Mouse (Mus musculus) limb, embryonic 10.5 days (tissue): ENCODE results near the gene Arhgef26. TPM values are rescaled to one million over a fixed set of nuclear protein-coding genes. Genes with fewer than 3 reads are reported as not detected.

Source experiments
- DNase-seq: peaks from one replicate; pipeline ENCODE4 v3.0.0-alpha.2; 2017; ENCODE audit warnings: low spot score
- H3K27ac ChIP-seq: fragments of 300-500 bp; sonication (generic); 2 replicates; pipeline ENCODE4 v1.5.1; 2016; ENCODE audit warnings: mild to moderate bottlenecking
- H3K27me3 ChIP-seq: fragments of 300-500 bp; sonication (generic); 2 replicates; pipeline ENCODE4 v1.6.1; 2016; ENCODE audit warnings: low read depth, mild to moderate bottlenecking; ENCODE audit not compliant: poor library complexity, severe bottlenecking
- H3K36me3 ChIP-seq: fragments of 300-500 bp; sonication (generic); 2 replicates; pipeline ENCODE4 v1.6.1; 2016; ENCODE audit warnings: mild to moderate bottlenecking, moderate library complexity
- H3K4me1 ChIP-seq: fragments of 300-500 bp; sonication (generic); 2 replicates; pipeline ENCODE4 v1.6.1; 2016
- H3K4me3 ChIP-seq: fragments of 300-500 bp; sonication (generic); 2 replicates; pipeline ENCODE4 v1.5.1; 2016; ENCODE audit warnings: mild to moderate bottlenecking, moderate library complexity
- H3K9me3 ChIP-seq: fragments of 300-500 bp; sonication (generic); replicated peaks from 2 replicates; pipeline ENCODE4 v1.6.1; 2016; ENCODE audit warnings: mild to moderate bottlenecking
- WGBS: fragments of 180-500 bp; shearing (Covaris S2); methylation state at CpG from one replicate; pipeline ENCODE4 v1.1.7; 2016; 5-methylcytosine and 5-hydroxymethylcytosine counted together
- polyA plus RNA-seq: library from polyadenylated mRNA; unstranded; fragments of >200 nt; fragmentation: Nextera tagmentation; extraction: Ambion mirVana; gene quantifications from 2 replicates; pipeline ENCODE4 v1.2.1, GENCODE M21; 2016

The Arhgef26 gene
- polyA plus RNA-seq, 1 experiment from 2014 or later: 4.9 TPM

DNA sequence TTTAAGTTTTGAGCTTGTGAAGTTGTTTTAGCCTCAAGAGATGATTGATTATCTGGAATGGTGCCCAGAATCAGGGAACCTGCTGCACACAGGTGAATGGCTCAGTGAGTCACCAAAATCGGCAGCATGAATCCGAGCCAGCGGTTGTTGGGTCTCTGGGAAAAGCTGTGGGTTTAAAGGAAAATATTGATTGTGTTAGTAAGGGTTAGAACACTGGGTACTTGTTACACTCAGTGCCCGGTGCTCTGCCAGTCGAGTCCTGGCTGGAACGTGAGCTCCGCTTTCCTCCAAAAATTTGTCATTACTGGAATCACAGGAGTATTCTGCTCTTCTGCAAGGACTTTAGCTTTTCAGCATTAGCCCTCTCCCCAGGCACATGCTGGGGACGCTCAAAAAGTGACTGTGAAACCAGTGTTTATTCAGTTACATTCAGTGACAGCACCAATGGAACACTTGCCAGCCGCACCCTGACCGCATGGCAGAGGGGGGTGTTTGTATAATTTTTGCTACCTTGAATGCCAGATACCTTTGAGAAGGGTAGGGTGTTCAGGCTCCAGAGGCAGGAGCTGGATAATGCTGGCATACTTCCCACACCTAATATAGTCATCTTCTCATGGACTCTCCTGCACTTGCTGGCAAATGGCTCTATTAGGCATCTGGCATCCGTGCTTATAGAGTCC is 11.2 kb downstream of the Arhgef26 start:
- DNase-seq: no peak
- Histone ChIP-seq H3K36me3 (no peaks in the 10 kb centered on the region), H3K9me3 (no peaks in the 10 kb centered on the region), H3K4me3 (no peak overlapping the region), H3K27me3 (no peaks in the 10 kb centered on the region), H3K27ac (no peak overlapping the region), H3K4me1 (no peaks in the 10 kb centered on the region)
- 89% methylated on average over 11 of the region's 11 CpGs for WGBS

DNA sequence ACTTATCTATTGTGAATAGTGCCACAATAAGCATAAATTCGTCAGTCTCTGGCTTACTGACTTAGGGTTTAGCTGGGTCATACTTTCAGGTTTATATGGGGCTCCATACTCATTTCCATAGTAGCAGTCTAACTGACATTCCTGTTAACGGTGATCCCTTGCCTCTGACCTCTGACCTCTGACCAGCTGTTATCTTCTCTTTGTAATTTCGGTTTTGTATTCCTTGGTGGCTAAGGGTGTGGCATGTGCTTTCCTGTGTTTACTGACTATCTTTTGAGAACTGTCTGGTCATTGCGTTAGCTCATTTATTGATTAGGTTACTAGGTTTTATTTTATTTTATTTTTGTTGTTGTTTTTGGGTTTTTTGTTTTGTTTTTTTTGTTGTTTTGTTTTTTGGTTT is 13.9 kb downstream of the Arhgef26 start:
- H3K36me3 ChIP-seq: no peaks in the 10 kb centered on the region
- 87% methylated on average over 4 of the region's 4 CpGs for WGBS

DNA sequence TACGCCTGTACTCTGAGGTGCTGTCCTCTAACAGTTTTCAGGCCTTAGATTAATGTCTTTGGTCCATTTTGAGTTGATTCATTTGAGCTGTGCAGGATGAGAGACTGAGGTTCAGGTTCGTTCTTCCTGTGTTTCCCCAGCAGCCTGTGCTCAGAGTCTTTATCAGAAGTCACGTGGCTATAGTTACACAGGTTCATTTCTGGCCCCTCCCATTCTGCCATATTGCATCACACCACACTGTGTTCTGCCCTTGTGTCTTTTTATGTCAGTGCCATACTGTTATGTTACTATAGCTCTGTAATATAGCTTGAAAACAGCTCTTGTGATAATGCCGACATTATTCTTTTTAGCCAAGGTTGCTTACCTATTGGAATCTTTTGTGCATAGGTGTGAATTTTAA is 14.7 kb downstream of the Arhgef26 start:
- H3K4me3 ChIP-seq: no peak overlapping the region
- H3K9me3 ChIP-seq: no peaks in the 10 kb centered on the region
- 94% methylated on average over 4 of the region's 4 CpGs for WGBS
- no peak for DNase-seq
- H3K4me1 ChIP-seq: no peaks in the 10 kb centered on the region
- no peaks in the 10 kb centered on the region for H3K27me3 ChIP-seq
- H3K36me3 ChIP-seq: no peaks in the 10 kb centered on the region
- H3K27ac ChIP-seq: no peak overlapping the region

More for the DNA sequence above, 13.9 kb downstream of the Arhgef26 start:
- no peaks in the 10 kb centered on the region for H3K4me1 ChIP-seq
- no peaks in the 10 kb centered on the region for H3K9me3 ChIP-seq
- no peak overlapping the region for H3K4me3 ChIP-seq
- DNase-seq: no peak
- no peaks in the 10 kb centered on the region for H3K27me3 ChIP-seq
- no peak overlapping the region for H3K27ac ChIP-seq

DNA sequence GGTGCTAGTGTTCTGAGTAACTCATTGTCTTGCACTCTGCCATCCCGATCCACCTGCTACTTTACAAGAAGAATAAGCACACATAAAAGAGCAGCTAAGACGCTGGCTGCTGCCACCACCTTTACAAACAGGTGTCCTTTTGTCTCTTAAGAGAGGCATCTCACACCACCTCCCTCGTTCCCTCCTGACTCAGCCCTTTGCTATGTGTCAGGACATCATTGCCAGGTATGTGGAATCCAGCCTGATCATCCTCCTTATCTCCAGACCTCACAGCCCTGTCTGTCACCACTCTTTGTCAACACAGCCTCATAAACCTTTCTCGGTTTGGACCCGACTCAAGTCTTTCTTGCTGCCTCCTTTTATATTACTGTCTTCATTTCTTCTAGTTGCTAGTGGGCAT is 29.7 kb downstream of the Arhgef26 start:
- no peak overlapping the region for H3K27ac ChIP-seq
- 80% methylated on average over 5 of the region's 5 CpGs for WGBS
- no peaks in the 10 kb centered on the region for H3K36me3 ChIP-seq
- no peaks in the 10 kb centered on the region for H3K9me3 ChIP-seq
- no peak overlapping the region for H3K4me3 ChIP-seq
- no peaks in the 10 kb centered on the region for H3K27me3 ChIP-seq
- no peaks in the 10 kb centered on the region for H3K4me1 ChIP-seq
- no peak for DNase-seq

DNA sequence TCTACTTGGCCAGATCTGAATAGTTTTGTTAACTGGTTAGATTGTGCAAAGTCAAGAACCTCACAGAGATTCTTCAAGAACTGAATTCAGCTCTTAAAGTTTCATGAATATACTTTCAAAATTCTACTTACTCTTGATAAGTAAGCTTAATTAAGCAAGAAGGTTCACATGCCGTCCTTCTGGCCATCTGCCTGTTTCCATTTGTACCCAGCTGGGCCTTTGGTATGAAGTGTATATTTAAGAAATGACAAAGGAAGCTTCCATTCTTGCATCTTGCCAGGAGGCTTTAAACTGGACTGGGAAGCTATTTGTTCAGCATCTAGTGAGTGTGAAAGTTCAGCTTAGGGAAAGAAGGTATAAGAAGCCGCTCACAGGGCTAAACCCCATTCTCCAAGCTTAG is 34.7 kb downstream of the Arhgef26 start:
- WGBS: 92% methylated on average over 2 of the region's 2 CpGs
- Histone ChIP-seq H3K4me1 (no peaks in the 10 kb centered on the region), H3K36me3 (no peaks in the 10 kb centered on the region), H3K4me3 (no peak overlapping the region), H3K27ac (no peak overlapping the region), H3K9me3 (no peaks in the 10 kb centered on the region), H3K27me3 (no peaks in the 10 kb centered on the region)
- DNase-seq: no peak

DNA sequence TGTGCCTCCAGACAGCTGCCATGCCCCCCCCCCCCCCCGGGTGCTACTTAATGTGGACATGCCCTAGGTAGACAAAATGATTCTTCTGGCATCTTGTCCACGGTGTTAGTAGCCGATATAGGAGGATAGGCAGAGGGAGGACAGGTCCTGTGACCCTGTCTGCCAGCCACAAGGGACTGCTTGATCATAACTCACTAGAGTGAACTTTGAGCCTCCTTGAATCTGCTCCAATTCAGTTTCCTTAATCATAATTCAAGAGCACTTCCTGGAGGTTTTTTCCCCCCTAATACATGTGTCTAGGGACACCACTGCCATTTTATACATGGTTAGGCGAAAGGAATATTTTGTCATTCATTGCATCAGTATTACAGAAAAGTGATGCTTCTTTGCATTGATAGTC is 36.2 kb downstream of the Arhgef26 start:
- whole genome bisulfite sequencing: 83% methylated on average over 4 of the region's 4 CpGs
- H3K9me3 ChIP-seq: no peaks in the 10 kb centered on the region

DNA sequence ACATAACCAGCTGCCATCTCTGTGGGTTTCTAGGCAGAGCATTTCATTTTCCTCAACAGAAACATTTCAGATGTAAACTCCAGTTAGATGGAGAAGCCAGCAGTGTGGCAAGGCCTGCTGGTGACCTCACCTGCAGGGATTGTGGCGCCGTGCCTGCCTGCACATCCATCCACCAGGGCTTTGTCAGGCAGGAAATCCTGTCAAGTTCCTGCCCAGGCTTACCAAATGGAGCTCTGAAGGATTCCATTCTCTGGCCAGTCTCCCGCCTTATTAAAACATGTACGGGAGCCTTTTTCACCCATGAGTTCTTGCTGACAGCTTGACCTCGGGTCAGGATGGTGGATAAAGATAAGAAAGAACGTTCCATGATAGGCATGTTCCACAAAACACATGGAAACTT is 36.7 kb downstream of the Arhgef26 start:
- 71% methylated on average over 6 of the region's 6 CpGs for WGBS

More for the DNA sequence above, 36.2 kb downstream of the Arhgef26 start:
- Histone ChIP-seq H3K27ac (no peak overlapping the region), H3K4me3 (no peak overlapping the region), H3K4me1 (no peaks in the 10 kb centered on the region), H3K27me3 (no peaks in the 10 kb centered on the region), H3K36me3 (no peaks in the 10 kb centered on the region)
- no peak for DNase-seq

DNA sequence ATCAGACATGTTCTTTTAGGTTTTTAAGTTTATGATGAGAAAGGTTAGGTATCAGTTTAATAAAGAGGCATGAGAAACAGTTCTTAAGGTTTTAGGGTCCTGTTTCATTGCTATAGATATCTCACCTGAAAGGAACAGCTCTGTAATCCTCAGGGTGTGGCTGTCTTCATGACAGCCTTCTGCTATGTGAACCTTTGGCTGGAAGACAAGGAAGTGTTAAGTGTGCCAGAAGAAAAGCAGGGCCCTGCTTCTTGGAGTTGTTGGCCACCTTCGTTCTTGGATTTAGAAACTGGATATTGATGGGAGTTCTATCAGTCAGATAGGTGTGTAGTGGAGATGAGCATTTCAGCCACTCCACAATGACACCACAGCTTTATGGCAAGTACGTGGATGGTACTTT is 38.6 kb downstream of the Arhgef26 start:
- H3K27ac ChIP-seq: no peak overlapping the region
- H3K36me3 ChIP-seq: no peaks in the 10 kb centered on the region
- H3K9me3 ChIP-seq: no peaks in the 10 kb centered on the region
- no peak overlapping the region for H3K4me3 ChIP-seq
- no peak for DNase-seq
- H3K27me3 ChIP-seq: no peaks in the 10 kb centered on the region
- H3K4me1 ChIP-seq: peaks cover 5% of the 10 kb centered on the region; the same call in 1 of the 2 replicates
- WGBS: 91% methylated on average over 2 of the region's 2 CpGs

More for the DNA sequence above, 36.7 kb downstream of the Arhgef26 start:
- H3K27ac ChIP-seq: no peak overlapping the region
- H3K4me3 ChIP-seq: no peak overlapping the region
- DNase-seq: no peak
- no peaks in the 10 kb centered on the region for H3K4me1 ChIP-seq
- H3K36me3 ChIP-seq: no peaks in the 10 kb centered on the region
- H3K27me3 ChIP-seq: no peaks in the 10 kb centered on the region
- no peaks in the 10 kb centered on the region for H3K9me3 ChIP-seq

DNA sequence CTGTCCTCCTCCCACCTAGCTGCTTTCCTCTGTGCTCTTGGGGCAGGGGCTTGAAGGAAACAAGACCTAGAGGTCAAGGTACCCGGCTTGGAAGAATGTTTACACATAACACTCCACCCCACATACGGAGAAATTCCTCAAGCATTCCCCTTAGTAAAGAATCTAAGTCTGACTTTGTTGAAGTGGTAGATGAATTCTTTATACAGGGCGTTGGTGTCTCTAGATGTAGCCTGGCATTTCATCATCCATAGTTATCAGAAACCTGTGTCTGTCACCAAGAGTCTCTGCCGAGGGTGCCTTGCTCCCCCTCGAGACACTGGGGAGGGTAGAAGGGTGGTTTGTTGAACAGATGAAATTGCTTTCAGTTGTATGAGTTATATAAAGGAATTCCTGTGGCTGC is 41.8 kb downstream of the Arhgef26 start:
- Histone ChIP-seq H3K27ac (no peak overlapping the region), H3K27me3 (no peaks in the 10 kb centered on the region), H3K4me3 (no peak overlapping the region), H3K4me1 (peaks cover 5% of the 10 kb centered on the region; the same call in 1 of the 2 replicates), H3K9me3 (no peaks in the 10 kb centered on the region), H3K36me3 (no peaks in the 10 kb centered on the region)
- 36% methylated on average over 5 of the region's 5 CpGs for WGBS
- DNase-seq: no peak

DNA sequence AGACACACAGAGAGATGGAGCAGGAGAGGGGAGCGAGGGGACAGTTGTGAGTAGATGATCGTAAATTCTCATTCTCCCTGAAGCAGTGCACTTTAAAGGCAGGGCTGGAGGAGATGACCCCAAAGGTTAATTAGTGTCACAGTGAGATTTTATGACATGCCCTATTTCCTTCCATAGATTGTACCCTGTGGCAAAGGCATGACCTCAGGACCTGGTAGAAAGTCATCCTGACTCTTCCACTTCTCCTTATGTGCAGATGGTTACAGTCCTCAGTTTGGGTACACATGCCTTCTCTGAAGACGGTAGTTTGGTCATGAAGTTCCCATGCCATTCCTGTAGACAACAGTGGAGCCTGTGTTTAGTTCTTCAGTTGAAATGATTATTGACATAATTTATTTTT is 42.3 kb downstream of the Arhgef26 start:
- H3K36me3 ChIP-seq: no peaks in the 10 kb centered on the region
- H3K4me1 ChIP-seq: peaks cover 5% of the 10 kb centered on the region; the same call in 1 of the 2 replicates
- no peak for DNase-seq
- H3K4me3 ChIP-seq: no peak overlapping the region
- no peak overlapping the region for H3K27ac ChIP-seq
- 17% methylated on average over 3 of the region's 3 CpGs for WGBS
- no peaks in the 10 kb centered on the region for H3K9me3 ChIP-seq
- no peaks in the 10 kb centered on the region for H3K27me3 ChIP-seq

DNA sequence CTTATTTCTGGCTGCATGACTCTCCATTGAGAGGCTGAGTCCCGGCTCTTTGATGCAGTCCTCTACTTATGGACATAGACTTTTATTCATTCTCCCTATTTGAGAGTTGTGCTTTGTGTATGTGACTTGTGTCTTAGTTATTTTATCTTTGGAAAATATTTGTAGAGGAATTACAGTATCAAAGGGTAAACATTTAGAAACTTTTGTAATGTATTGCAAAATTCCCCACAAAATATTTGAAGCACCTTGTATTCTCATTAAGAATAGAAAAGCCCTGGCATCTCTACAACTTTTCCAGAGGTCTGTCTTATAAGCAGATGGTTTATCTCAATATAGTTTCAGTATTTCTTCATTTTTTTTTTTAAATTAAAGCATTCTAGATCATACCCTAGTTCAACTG is 44.7 kb downstream of the Arhgef26 start:
- Histone ChIP-seq H3K4me3 (no peak overlapping the region), H3K4me1 (peaks cover 5% of the 10 kb centered on the region; the same call in 1 of the 2 replicates), H3K9me3 (no peaks in the 10 kb centered on the region), H3K27ac (no peak overlapping the region), H3K36me3 (no peaks in the 10 kb centered on the region), H3K27me3 (no peaks in the 10 kb centered on the region)
- WGBS: 86% methylated on average over 1 of the region's 1 CpGs
- DNase-seq: no peak

DNA sequence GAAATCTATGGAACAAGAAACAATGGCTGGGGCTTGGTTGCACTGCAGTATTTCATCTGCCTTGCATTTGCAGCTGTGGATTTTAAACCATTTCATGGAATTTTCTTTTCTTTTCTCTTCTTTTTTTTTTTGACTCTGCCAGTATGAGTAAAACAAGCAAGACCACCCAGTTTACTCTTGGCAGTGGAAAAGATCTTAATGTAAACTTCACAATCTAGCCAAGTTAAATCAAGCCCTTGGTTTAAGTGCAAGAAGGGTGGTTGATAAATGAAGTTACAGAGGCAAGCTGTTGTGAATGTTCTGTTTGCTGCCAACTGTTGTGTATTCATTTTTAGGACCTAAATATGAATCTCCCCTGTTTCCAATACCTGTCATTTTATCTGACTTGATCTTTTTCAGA is 54.5 kb downstream of the Arhgef26 start:
- H3K27me3 ChIP-seq: no peaks in the 10 kb centered on the region
- no peaks in the 10 kb centered on the region for H3K36me3 ChIP-seq
- peaks cover 23% of the 10 kb centered on the region for H3K4me1 ChIP-seq
- H3K4me3 ChIP-seq: no peak overlapping the region
- no peak for DNase-seq
- H3K9me3 ChIP-seq: no peaks in the 10 kb centered on the region
- no peak overlapping the region for H3K27ac ChIP-seq

DNA sequence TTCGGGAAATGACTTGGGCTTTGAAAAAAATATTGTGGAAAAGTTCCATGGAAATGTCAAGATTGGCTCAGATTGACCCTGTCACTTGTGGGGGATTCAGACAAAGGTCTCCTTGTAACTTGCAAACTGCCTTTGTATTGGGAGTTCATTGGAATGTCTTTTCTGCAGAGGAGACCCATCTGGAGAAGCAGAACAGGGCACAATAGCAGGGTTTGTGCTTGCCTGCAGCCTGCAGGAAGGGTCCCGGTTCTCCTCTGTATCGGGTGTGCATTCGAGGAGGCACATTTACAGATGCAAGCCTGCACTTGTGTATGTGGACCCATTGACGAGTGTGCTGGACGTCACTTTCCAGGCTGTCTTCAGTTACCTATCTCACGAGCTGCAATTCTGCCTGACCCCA is 56.1 kb downstream of the Arhgef26 start:
- no peak overlapping the region for H3K4me3 ChIP-seq
- H3K27me3 ChIP-seq: no peaks in the 10 kb centered on the region
- no peak for DNase-seq
- no peaks in the 10 kb centered on the region for H3K9me3 ChIP-seq
- H3K4me1 ChIP-seq: peaks cover 25% of the 10 kb centered on the region
- no peak overlapping the region for H3K27ac ChIP-seq
- H3K36me3 ChIP-seq: no peaks in the 10 kb centered on the region
- WGBS: 73% methylated on average over 7 of the region's 7 CpGs

DNA sequence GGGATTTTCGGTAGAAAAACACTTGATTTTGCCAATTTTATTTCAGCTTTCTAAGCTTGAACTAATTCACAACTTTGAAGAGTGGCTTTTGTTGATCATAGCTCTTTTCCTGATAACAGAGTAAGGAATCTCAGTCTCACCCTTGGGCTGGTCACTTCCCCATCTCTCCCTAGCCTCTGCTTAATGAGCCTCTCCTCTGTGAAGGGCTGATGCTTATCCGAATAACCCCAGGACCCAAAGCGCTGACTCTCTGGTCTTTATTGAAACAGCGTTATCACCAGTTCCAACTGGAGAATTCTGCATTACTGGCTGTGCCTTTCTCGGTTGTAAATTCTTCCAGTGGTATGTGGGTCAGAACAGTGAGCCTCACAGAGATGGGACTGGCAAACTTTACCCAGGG is 57.2 kb downstream of the Arhgef26 start:
- H3K27ac ChIP-seq: peak overlapping the region; percentile 67; the same call in 1 of the 2 replicates
- 68% methylated on average over 5 of the region's 5 CpGs for WGBS
- peaks cover 25% of the 10 kb centered on the region for H3K4me1 ChIP-seq
- no peaks in the 10 kb centered on the region for H3K36me3 ChIP-seq
- no peaks in the 10 kb centered on the region for H3K9me3 ChIP-seq
- no peak overlapping the region for H3K4me3 ChIP-seq
- DNase-seq: no peak
- H3K27me3 ChIP-seq: no peaks in the 10 kb centered on the region
